Mouse (Mus musculus): ENCODE results near the gene Notch3. TPM values are rescaled to one million over a fixed set of nuclear protein-coding genes. Genes with fewer than 3 reads are reported as not detected.

Notch3 gene
- polyA plus RNA-seq, 1 experiment: 14.8 TPM

DNA sequence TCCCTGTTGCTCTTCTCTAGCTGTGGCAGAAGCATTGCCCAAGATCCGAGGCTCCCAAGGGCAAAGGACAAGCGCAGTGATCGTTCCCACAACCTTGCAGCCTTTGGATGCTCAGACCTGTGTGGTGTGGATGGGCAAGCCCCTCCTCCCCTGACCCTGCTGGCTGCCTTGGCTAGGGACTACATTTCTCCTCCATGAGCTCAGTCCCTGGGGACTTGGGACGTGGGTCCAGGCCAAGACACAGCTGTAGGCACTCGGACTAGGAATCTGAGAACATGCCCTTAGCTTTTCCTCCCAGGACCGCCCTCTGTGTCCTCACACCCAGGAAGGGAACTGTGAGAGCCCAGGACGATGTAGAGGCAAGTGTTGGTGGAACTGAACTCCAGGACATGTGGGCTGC lies 6.5 kb upstream of the Notch3 start:
- Histone ChIP-seq H3K27me3 (ENCODE audit: control insufficient read depth, insufficient read depth, insufficient read length) (no peaks in the 10 kb centered on the region), H3K79me3 (ENCODE audit: low read depth) (no peaks in the 10 kb centered on the region), H3K4me3 (ENCODE audit: insufficient read depth, poor library complexity, severe bottlenecking) (no peak overlapping the region), H3K79me2 (ENCODE audit: control insufficient read depth, insufficient read depth) (no peaks in the 10 kb centered on the region), H3ac (ENCODE audit: control insufficient read depth, insufficient read length, low read depth) (no peak overlapping the region), H3K36me3 (ENCODE audit: control insufficient read depth, insufficient read depth) (no peaks in the 10 kb centered on the region)
- TF ChIP-seq MYOD1 (IDR thresholded peaks at IDR 0.05; ENCODE audit: control insufficient read depth, insufficient read length, low read depth): peak; percentile 56
- no peak for TF ChIP-seq CTCF (IDR thresholded peaks at IDR 0.05; ENCODE audit: control insufficient read depth, insufficient read depth, insufficient read length)
- TF ChIP-seq CEBPB (IDR thresholded peaks at IDR 0.05; ENCODE audit: low read depth): no peak
- TF ChIP-seq MAX (IDR thresholded peaks at IDR 0.05): no peak
- no peak for TF ChIP-seq USF1 (IDR thresholded peaks at IDR 0.05; ENCODE audit: low read depth)
- no peak for TF ChIP-seq MYOG (IDR thresholded peaks at IDR 0.05; ENCODE audit: control insufficient read depth, extremely low read depth, insufficient read length)
- no peak for TF ChIP-seq FOSL1 (IDR thresholded peaks at IDR 0.05; ENCODE audit: insufficient read depth, low read length, poor library complexity, severe bottlenecking)

- Histone ChIP-seq H3K36me3 (ENCODE audit: control insufficient read depth, insufficient read depth) (no peaks in the 10 kb centered on the region), H3ac (ENCODE audit: control insufficient read depth, insufficient read length, low read depth) (no peak overlapping the region), H3K79me2 (ENCODE audit: control insufficient read depth, insufficient read depth) (no peaks in the 10 kb centered on the region), H3K79me3 (ENCODE audit: low read depth) (no peaks in the 10 kb centered on the region), H3K27me3 (ENCODE audit: control insufficient read depth, insufficient read depth, insufficient read length) (no peaks in the 10 kb centered on the region), H3K4me3 (ENCODE audit: insufficient read depth, poor library complexity, severe bottlenecking) (no peak overlapping the region)
- TF ChIP-seq CTCF (IDR thresholded peaks at IDR 0.05; ENCODE audit: control insufficient read depth, insufficient read depth, insufficient read length) (no peak), CEBPB (IDR thresholded peaks at IDR 0.05; ENCODE audit: low read depth) (no peak), MYOD1 (IDR thresholded peaks at IDR 0.05; ENCODE audit: control insufficient read depth, insufficient read length, low read depth) (no peak), MAX (IDR thresholded peaks at IDR 0.05) (no peak), FOSL1 (IDR thresholded peaks at IDR 0.05; ENCODE audit: insufficient read depth, low read length, poor library complexity, severe bottlenecking) (no peak), MYOG (IDR thresholded peaks at IDR 0.05; ENCODE audit: control insufficient read depth, extremely low read depth, insufficient read length) (no peak), USF1 (IDR thresholded peaks at IDR 0.05; ENCODE audit: low read depth) (no peak)
Observed at GRCm38 (mm10) chr17:32172485-32172884, 5.8 kb upstream of the Notch3 start.

- Histone ChIP-seq H3K27me3 (ENCODE audit: control insufficient read depth, insufficient read depth, insufficient read length) (no peaks in the 10 kb centered on the region), H3ac (ENCODE audit: control insufficient read depth, insufficient read length, low read depth) (no peak overlapping the region), H3K79me3 (ENCODE audit: low read depth) (no peaks in the 10 kb centered on the region), H3K36me3 (ENCODE audit: control insufficient read depth, insufficient read depth) (no peaks in the 10 kb centered on the region), H3K4me3 (ENCODE audit: insufficient read depth, poor library complexity, severe bottlenecking) (no peak overlapping the region), H3K79me2 (ENCODE audit: control insufficient read depth, insufficient read depth) (no peaks in the 10 kb centered on the region)
- TF ChIP-seq MAX (IDR thresholded peaks at IDR 0.05) (no peak), MYOD1 (IDR thresholded peaks at IDR 0.05; ENCODE audit: control insufficient read depth, insufficient read length, low read depth) (peak; percentile 87), CEBPB (IDR thresholded peaks at IDR 0.05; ENCODE audit: low read depth) (peak; percentile 96)
Observed at GRCm38 (mm10) chr17:32169518-32170225, 3.0 kb upstream of the Notch3 start.

DNA sequence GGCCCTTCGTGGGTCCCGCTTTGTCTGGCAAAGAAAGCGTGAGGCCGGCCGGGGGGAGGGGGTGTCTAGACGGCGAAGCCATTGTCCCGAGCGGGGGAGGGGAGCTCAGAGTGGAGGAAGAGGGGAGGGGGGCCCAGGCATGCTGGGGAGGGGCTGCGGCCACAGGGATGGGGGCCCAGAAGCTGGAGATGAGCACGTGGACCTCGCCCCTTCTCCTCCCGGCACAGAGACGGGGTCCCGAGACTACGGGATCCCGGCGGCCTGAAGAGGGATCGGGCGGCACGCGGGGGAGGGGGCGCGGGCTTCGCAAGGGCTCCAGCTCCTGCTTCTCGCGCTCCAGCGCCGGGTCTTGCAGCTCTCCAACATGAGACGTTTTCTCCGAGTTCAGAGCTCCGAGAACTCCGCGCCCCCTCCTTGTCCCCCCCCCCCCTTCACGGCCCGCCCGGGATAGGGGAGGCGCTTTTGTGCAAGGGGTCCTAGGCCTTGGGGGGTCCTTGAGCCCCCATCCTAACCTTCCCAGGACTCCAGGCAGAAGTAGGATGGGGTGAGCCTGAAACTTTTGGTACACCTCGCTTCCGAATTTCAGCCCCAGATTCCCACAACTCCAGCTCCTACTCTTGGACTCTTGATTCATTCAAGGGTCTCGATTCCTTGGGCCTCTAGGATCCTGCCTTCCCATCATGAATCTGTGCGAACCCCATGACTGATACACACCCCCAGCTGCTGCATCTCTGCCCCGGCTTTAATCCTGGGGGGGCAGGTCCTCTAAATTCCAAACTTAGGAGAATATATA lies 653 bp downstream of the Notch3 start:
- Histone ChIP-seq H3K4me3 (ENCODE audit: insufficient read depth, poor library complexity, severe bottlenecking) (peak overlapping the region; percentile 43), H3K36me3 (ENCODE audit: control insufficient read depth, insufficient read depth) (no peaks in the 10 kb centered on the region), H3K79me2 (ENCODE audit: control insufficient read depth, insufficient read depth) (no peaks in the 10 kb centered on the region), H3ac (ENCODE audit: control insufficient read depth, insufficient read length, low read depth) (peak overlapping the region; percentile 47), H3K79me3 (ENCODE audit: low read depth) (no peaks in the 10 kb centered on the region), H3K27me3 (ENCODE audit: control insufficient read depth, insufficient read depth, insufficient read length) (no peaks in the 10 kb centered on the region)
- TF ChIP-seq CEBPB (IDR thresholded peaks at IDR 0.05; ENCODE audit: low read depth) (no peak), MAX (IDR thresholded peaks at IDR 0.05) (no peak), FOSL1 (IDR thresholded peaks at IDR 0.05; ENCODE audit: insufficient read depth, low read length, poor library complexity, severe bottlenecking) (no peak), CTCF (IDR thresholded peaks at IDR 0.05; ENCODE audit: control insufficient read depth, insufficient read depth, insufficient read length) (no peak), MYOG (IDR thresholded peaks at IDR 0.05; ENCODE audit: control insufficient read depth, extremely low read depth, insufficient read length) (no peak), MYOD1 (IDR thresholded peaks at IDR 0.05; ENCODE audit: control insufficient read depth, insufficient read length, low read depth) (no peak), USF1 (IDR thresholded peaks at IDR 0.05; ENCODE audit: low read depth) (no peak)

DNA sequence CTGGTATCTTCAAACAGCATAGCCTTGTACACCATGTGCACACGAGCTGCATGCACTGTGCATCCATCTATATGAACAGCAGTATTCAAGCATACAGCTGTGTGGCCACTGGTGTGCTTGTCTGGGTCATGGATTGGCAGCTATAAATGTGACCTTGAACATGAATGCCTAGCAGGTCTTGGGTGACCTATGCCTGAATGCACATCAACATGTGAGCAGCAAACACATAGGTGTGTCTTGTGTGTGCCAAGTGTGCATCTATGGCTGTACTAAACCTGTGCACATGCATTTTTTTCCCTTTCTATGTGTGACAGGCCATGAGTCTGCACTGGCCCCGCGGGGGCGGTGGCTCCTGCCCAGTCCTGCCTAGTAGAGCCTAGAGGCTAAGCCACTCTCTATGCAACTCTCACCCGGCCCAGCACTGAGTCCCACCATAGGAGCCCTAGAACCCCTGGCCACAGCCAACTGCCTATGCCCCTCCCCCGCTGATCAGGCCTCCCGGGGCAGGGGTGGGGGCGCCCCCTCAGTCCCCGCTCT lies 1.3 kb downstream of the Notch3 start:
- no peak for TF ChIP-seq MYOG (IDR thresholded peaks at IDR 0.05; ENCODE audit: control insufficient read depth, extremely low read depth, insufficient read length)
- TF ChIP-seq MAX (IDR thresholded peaks at IDR 0.05): no peak
- TF ChIP-seq CEBPB (IDR thresholded peaks at IDR 0.05; ENCODE audit: low read depth): no peak
- no peak for TF ChIP-seq USF1 (IDR thresholded peaks at IDR 0.05; ENCODE audit: low read depth)
- TF ChIP-seq CTCF (IDR thresholded peaks at IDR 0.05; ENCODE audit: control insufficient read depth, insufficient read depth, insufficient read length): no peak
- TF ChIP-seq MYOD1 (IDR thresholded peaks at IDR 0.05; ENCODE audit: control insufficient read depth, insufficient read length, low read depth): no peak
- no peak for TF ChIP-seq FOSL1 (IDR thresholded peaks at IDR 0.05; ENCODE audit: insufficient read depth, low read length, poor library complexity, severe bottlenecking)
- no peaks in the 10 kb centered on the region for H3K27me3 ChIP-seq (ENCODE audit: control insufficient read depth, insufficient read depth, insufficient read length)
- H3K79me2 ChIP-seq (ENCODE audit: control insufficient read depth, insufficient read depth): no peaks in the 10 kb centered on the region
- peak overlapping the region; percentile 43 for H3K4me3 ChIP-seq (ENCODE audit: insufficient read depth, poor library complexity, severe bottlenecking)
- no peaks in the 10 kb centered on the region for H3K36me3 ChIP-seq (ENCODE audit: control insufficient read depth, insufficient read depth)
- no peaks in the 10 kb centered on the region for H3K79me3 ChIP-seq (ENCODE audit: low read depth)
- no peak overlapping the region for H3ac ChIP-seq (ENCODE audit: control insufficient read depth, insufficient read length, low read depth)

Data from C2C12 (cell line).